Mouse (Mus musculus) embryonic facial prominence, embryonic 14.5 days (tissue): ENCODE measurements around the gene Palld. TPM values are rescaled to one million over a fixed set of nuclear protein-coding genes. Genes with fewer than 3 reads are reported as not detected.

Experiments used
- ATAC-seq: fragments of 200-750 bp; cut with Nextera tagmentation; 2 replicates; pipeline ENCODE4 v1.8.0; 2017; ENCODE audit warnings: low read depth, moderate number of reproducible peaks, moderate TSS enrichment
- DNase-seq: peaks from one replicate; pipeline ENCODE4 v3.0.0-alpha.2; 2015; ENCODE audit warnings: low spot score
- H3K27ac ChIP-seq: fragments of 300-500 bp; sonication (generic); replicated peaks from 2 replicates; pipeline ENCODE4 v1.5.1; 2014; ENCODE audit warnings: low read depth, mild to moderate bottlenecking, low read length, moderate library complexity
- H3K27me3 ChIP-seq: fragments of 300-500 bp; sonication (generic); replicated peaks from 2 replicates; pipeline ENCODE4 v1.6.1; 2014; ENCODE audit warnings: low read length; ENCODE audit not compliant: control insufficient read depth, insufficient read depth
- H3K36me3 ChIP-seq: fragments of 300-500 bp; sonication (generic); 2 replicates; pipeline ENCODE4 v1.6.1; 2014; ENCODE audit warnings: low read length, mixed read lengths; ENCODE audit not compliant: control insufficient read depth, insufficient read depth
- H3K4me1 ChIP-seq: fragments of 300-500 bp; sonication (generic); 2 replicates; pipeline ENCODE4 v1.6.1; 2014; ENCODE audit warnings: antibody characterized with exemption, low read length; ENCODE audit not compliant: control insufficient read depth, insufficient read depth
- H3K4me2 ChIP-seq: fragments of 300-500 bp; sonication (generic); 2 replicates; pipeline ENCODE4 v1.6.1; 2014; ENCODE audit warnings: low read depth, mild to moderate bottlenecking, low read length, moderate library complexity, mixed read lengths
- H3K4me3 ChIP-seq: fragments of 300-500 bp; sonication (generic); 2 replicates; pipeline ENCODE4 v1.5.1; 2014; ENCODE audit warnings: low read depth, mild to moderate bottlenecking, low read length
- H3K9ac ChIP-seq: fragments of 300-500 bp; sonication (generic); 2 replicates; pipeline ENCODE4 v1.6.1; 2014; ENCODE audit warnings: low read depth, mild to moderate bottlenecking, low read length, moderate library complexity, mixed read lengths
- H3K9me3 ChIP-seq: fragments of 300-500 bp; sonication (generic); 2 replicates; pipeline ENCODE4 v1.6.1; 2016; ENCODE audit warnings: low read length; ENCODE audit not compliant: control insufficient read depth
- WGBS: fragments of 180-500 bp; shearing (Covaris S2); extraction: QIAGEN DNeasy Blood & Tissue Kit; methylation state at CpG from one replicate; pipeline ENCODE4 v1.1.7; 2014; 5-methylcytosine and 5-hydroxymethylcytosine counted together
- polyA plus RNA-seq: library from polyadenylated mRNA; unstranded; fragments of >200 nt; fragmentation: Nextera tagmentation; extraction: Ambion mirVana; gene quantifications from 2 replicates; pipeline ENCODE4 v1.2.1, GENCODE M21; 2014

Palld gene
- polyA plus RNA-seq, 1 experiment from 2014 or later = 96.3 TPM

GRCm38 (mm10) chr8:61894062-61894461, 8.4 kb downstream of the Palld start:
- no peak overlapping the region for H3K4me3 ChIP-seq
- H3K27me3 ChIP-seq = no peaks in the 10 kb centered on the region
- H3K9ac ChIP-seq = no peak overlapping the region
- WGBS = 56% methylated on average over 2 of the region's 2 CpGs
- no peak overlapping the region for H3K27ac ChIP-seq
- no peaks in the 10 kb centered on the region for H3K36me3 ChIP-seq
- no peak overlapping the region for H3K4me2 ChIP-seq
- peak; percentile 66 for DNase-seq
- no peaks in the 10 kb centered on the region for H3K9me3 ChIP-seq
- ATAC-seq = no peak
- H3K4me1 ChIP-seq = no peaks in the 10 kb centered on the region

DNA sequence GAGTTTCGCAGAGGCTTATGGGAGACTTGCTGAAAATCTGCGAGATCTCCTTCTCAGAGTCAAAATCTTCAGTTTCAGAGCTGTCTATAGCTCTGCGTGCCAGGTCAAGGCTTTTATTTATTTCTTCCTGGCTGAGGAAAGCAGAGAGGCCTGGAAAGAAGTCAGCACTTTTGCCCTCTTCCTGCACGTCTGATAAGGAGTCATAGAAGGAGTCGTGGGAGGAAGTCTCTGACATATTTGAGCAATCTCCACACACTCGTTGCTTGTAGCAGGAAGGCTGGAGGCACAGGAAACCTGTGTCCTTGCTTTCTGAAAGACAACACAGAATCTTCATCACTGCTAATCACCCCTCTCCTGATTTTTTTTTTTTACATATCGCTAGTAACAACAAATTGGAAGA, 24.9 kb downstream of the Palld start:
- no peak for DNase-seq
- Histone ChIP-seq H3K36me3 (no peaks in the 10 kb centered on the region), H3K4me2 (no peak overlapping the region), H3K27ac (no peak overlapping the region), H3K9me3 (no peaks in the 10 kb centered on the region), H3K27me3 (no peaks in the 10 kb centered on the region), H3K4me3 (no peak overlapping the region), H3K4me1 (no peaks in the 10 kb centered on the region), H3K9ac (no peak overlapping the region)
- ATAC-seq = no peak
- WGBS = 72% methylated on average over 7 of the region's 7 CpGs

DNA sequence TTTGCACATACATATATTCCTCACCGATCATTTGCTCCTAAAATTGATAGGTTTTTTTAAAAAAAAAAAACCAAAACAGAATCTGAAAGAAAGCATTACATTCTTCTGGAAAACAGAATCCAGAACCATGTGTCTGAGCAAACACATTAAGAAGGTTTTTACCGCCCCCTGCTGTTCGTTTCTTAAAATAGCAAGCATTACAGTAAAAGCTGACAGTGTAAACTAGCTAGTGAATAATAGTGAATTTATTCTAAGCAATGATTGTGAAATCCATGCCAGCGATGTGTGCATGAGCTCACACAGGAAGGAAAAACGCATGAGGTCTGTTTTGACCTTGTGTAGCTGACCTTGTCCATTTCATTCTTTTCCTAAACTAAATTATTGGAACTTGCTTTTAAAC, 27.2 kb downstream of the Palld start:
- Histone ChIP-seq H3K36me3 (no peaks in the 10 kb centered on the region), H3K27ac (no peak overlapping the region), H3K4me3 (no peak overlapping the region), H3K9ac (no peak overlapping the region), H3K9me3 (no peaks in the 10 kb centered on the region), H3K4me2 (no peak overlapping the region), H3K4me1 (no peaks in the 10 kb centered on the region), H3K27me3 (no peaks in the 10 kb centered on the region)
- DNase-seq (peak; percentile 89), ATAC-seq (peak; percentile 44; the same call in 1 of the 2 replicates)
- WGBS = 8% methylated on average over 5 of the region's 5 CpGs

- Histone ChIP-seq H3K4me1 (no peaks in the 10 kb centered on the region), H3K4me3 (no peak overlapping the region), H3K4me2 (no peak overlapping the region), H3K27me3 (no peaks in the 10 kb centered on the region), H3K9ac (no peak overlapping the region), H3K27ac (no peak overlapping the region), H3K9me3 (no peaks in the 10 kb centered on the region), H3K36me3 (no peaks in the 10 kb centered on the region)
- WGBS = 44% methylated on average over 9 of the region's 9 CpGs
- ATAC-seq (no peak), DNase-seq (peak; percentile 16)
These were observed 28.5 kb downstream of the Palld start for GRCm38 (mm10) chr8:61873994-61874393.

DNA sequence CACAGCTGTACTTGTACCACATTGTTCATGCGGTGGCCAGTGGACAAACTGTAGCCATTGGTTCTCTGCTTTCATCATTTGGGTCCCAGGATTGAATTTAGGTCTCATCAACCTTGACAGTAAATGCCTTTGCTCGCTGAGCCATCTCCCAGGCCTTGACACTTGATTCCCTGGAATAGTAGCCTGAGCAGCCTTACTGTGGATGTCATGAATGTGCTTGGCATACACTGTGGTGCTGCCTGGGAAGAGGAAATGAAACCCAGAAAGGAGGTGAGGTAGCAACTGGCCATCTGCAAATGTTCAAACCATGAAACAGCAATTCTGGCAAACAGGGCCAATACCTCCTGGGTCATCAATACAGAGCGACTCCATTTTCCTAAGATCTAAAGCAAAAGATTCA, 34.0 kb downstream of the Palld start:
- Histone ChIP-seq H3K9me3 (no peaks in the 10 kb centered on the region), H3K36me3 (no peaks in the 10 kb centered on the region), H3K4me3 (no peak overlapping the region), H3K27me3 (no peaks in the 10 kb centered on the region), H3K27ac (no peak overlapping the region), H3K4me1 (peaks cover 4% of the 10 kb centered on the region; the same call in 1 of the 2 replicates), H3K4me2 (no peak overlapping the region), H3K9ac (no peak overlapping the region)
- WGBS = 82% methylated on average over 3 of the region's 3 CpGs
- DNase-seq (no peak), ATAC-seq (no peak)

DNA sequence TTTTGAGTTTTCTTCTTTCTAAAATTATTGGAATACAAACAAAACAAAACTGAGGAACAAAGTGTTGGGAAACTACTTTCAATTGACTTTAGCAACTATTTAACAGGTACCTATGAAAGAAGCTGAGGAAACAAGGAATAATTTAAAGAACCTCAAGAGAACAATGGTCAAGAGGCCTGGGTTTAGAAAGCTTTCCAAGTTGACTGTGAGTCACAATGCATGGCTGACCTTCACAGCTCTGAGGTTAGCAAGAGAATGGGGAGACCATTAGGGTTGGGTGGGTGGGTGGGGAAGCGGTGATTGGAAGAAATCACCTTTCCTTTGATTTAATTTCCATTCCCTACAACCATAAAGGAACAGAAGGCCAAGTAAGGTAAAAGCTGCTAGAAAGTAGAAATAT, 35.6 kb downstream of the Palld start:
- Histone ChIP-seq H3K9me3 (no peaks in the 10 kb centered on the region), H3K27me3 (no peaks in the 10 kb centered on the region), H3K4me1 (peaks cover 4% of the 10 kb centered on the region; the same call in 1 of the 2 replicates), H3K27ac (no peak overlapping the region), H3K4me3 (no peak overlapping the region), H3K4me2 (no peak overlapping the region), H3K9ac (no peak overlapping the region), H3K36me3 (no peaks in the 10 kb centered on the region)
- no peak for DNase-seq
- WGBS = 82% methylated on average over 1 of the region's 1 CpGs
- ATAC-seq = no peak

DNA sequence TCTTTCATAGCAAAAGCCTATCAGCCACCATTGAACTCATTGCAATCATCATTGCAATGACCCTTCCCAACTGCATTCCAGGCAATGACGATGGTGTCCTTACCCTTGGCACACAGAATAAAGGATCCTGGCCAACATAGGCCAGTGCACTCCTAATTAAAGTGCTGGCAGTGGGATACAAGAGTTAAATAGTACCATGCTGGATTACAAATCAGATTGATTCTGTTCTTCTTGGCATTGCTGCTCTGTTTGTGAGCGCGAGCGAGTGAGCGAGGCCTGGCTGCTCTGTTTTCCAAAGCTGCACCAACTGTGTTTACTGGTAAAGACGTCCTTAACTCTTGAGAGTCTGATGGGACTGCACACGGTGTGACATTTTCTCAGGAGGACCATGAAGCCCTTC, 37.1 kb downstream of the Palld start:
- Histone ChIP-seq H3K27ac (no peak overlapping the region), H3K9me3 (no peaks in the 10 kb centered on the region), H3K4me1 (peaks cover 4% of the 10 kb centered on the region; the same call in 1 of the 2 replicates), H3K4me2 (no peak overlapping the region), H3K9ac (no peak overlapping the region), H3K36me3 (no peaks in the 10 kb centered on the region), H3K4me3 (no peak overlapping the region), H3K27me3 (no peaks in the 10 kb centered on the region)
- ATAC-seq = no peak
- DNase-seq = no peak
- 82% methylated on average over 7 of the region's 7 CpGs for WGBS

- Histone ChIP-seq H3K9ac (no peak overlapping the region), H3K4me2 (no peak overlapping the region), H3K27me3 (no peaks in the 10 kb centered on the region), H3K27ac (no peak overlapping the region), H3K9me3 (no peaks in the 10 kb centered on the region), H3K4me3 (no peak overlapping the region), H3K36me3 (no peaks in the 10 kb centered on the region), H3K4me1 (no peaks in the 10 kb centered on the region)
- ATAC-seq (no peak), DNase-seq (no peak)
- 84% methylated on average over 4 of the region's 4 CpGs for WGBS
These were observed 51.2 kb downstream of the Palld start for GRCm38 (mm10) chr8:61851270-61851669.

DNA sequence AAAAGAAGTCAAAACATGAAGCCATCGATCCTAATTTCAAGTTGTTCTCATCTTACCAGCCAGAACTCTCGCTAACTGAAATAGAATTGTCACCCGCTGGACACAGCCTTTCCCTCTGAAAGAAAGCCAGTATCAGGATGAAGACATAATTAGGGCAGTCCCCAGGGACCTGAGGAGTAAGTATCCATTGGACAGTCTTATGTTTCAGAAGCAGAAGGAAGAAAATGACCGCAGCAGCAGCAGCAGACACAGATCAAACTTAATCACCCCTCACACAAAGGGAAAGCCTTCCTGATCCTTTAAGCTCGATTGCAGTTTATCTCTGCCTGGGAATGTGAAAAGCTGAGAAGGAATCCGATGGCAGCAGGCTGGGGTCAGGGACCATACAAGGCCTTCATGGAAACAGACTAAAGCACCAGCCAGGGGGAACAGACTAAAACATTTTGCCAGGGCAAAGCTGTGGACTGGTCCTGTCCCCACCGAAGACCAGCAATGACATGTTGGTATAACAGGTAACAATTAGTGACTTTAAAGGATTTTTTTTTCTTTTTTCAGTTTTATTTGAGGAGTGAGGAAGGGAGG, 53.8 kb downstream of the Palld start:
- Histone ChIP-seq H3K9me3 (no peaks in the 10 kb centered on the region), H3K27ac (no peak overlapping the region), H3K36me3 (no peaks in the 10 kb centered on the region), H3K9ac (no peak overlapping the region), H3K4me3 (no peak overlapping the region), H3K4me2 (no peak overlapping the region), H3K27me3 (no peaks in the 10 kb centered on the region), H3K4me1 (peaks cover 13% of the 10 kb centered on the region; the same call in 1 of the 2 replicates)
- DNase-seq (peak; percentile 72), ATAC-seq (peak; percentile 50)
- WGBS = 25% methylated on average over 7 of the region's 7 CpGs
